Mouse (Mus musculus) spleen, adult 12 weeks (tissue): Measurements from ENCODE around the gene Teddm3.
"Not testable (repeated sequence)": the region's sequence is repeated elsewhere in the genome, so short reads cannot be mapped to it uniquely, and the experiment has no call there.

Experiments used
- DNase-seq: peaks from one replicate; pipeline ENCODE4 v3.0.0; 2022; ENCODE audit warnings: low spot score

Teddm3 gene

DNA sequence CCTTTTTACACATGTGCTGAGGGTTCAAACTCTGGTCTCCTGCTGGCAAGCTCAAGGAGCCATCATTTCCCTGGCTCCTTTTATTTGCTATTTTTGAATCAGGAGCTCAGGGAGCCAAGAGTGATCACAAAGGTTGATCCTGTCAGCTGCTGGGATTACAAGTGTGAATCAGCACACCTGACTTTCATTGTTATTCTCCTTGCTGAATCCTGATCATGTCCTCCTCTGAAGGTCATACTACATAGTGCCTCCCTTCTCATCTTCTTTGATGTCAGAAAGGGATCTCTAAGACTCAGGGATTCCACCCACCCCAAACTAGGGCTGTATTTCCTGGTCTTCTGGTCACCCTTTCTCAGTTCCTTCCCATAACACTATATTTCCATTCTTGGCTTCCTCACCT, 3.9 kb downstream of the Teddm3 start:
- no peak for DNase-seq

GRCm38 (mm10) chr16:21148451-21148850, 5.3 kb downstream of the Teddm3 start:
- not testable (repeated sequence) for DNase-seq

GRCm38 (mm10) chr16:21136312-21137083, 17.3 kb downstream of the Teddm3 start:
- no peak for DNase-seq

- DNase-seq = not testable (repeated sequence)
Measured at GRCm38 (mm10) chr16:21127666-21128065, 26.1 kb downstream of the Teddm3 start.

- not testable (repeated sequence) for DNase-seq
Measured at GRCm38 (mm10) chr16:21122776-21123175, 31.0 kb downstream of the Teddm3 start.

- no peak for DNase-seq
Measured at GRCm38 (mm10) chr16:21116078-21116477, 37.7 kb downstream of the Teddm3 start.

GRCm38 (mm10) chr16:21109473-21109872, 44.3 kb downstream of the Teddm3 start:
- no peak for DNase-seq
